Mouse (Mus musculus): Measurements from ENCODE around the gene Prodh2. TPM values are rescaled to one million over a fixed set of nuclear protein-coding genes. Genes with fewer than 3 reads are reported as not detected.
A peak's percentile ranks its signal among the peaks of the same experiment; 100 is the strongest.
"Not testable (repeated sequence)": the region's sequence is repeated elsewhere in the genome, so short reads cannot be mapped to it uniquely, and the experiment has no call there.

Prodh2 gene
- polyA plus RNA-seq, 1 experiment from 2014 or later, result not detected

DNA sequence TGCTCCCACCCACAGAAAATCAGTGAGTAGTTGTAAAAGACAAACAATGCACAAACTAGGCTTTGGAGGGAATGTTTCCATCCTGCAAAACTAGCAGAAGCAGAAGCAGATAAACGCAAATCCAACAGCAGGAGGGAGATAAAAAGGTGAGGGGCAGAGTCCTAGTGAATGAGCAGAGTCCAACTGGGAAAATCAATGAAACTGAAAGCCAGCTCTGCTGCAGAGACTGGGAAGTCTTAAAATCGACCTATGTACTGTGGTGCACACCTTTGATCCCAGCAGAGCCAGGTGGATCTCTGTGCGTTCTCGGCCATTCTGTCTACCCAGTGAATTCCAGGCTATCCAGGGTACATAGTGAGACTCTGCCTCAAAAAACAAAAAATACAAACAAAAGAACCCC is 18.4 kb upstream of the Prodh2 start:
- Histone ChIP-seq H3K4me2 (replicated peaks; ENCODE audit: low read depth, low read length) (no peak overlapping the region), H3K27ac (ENCODE audit: low read depth, low read length) (no peak overlapping the region), H3K9me3 (ENCODE audit: control insufficient read depth, low read length) (no peaks in the 10 kb centered on the region), H3K27me3 (ENCODE audit: control insufficient read depth, insufficient read depth, low read length) (no peaks in the 10 kb centered on the region), H3K4me1 (replicated peaks; ENCODE audit: control insufficient read depth, insufficient read depth, low read length) (no peaks in the 10 kb centered on the region), H3K36me3 (ENCODE audit: control insufficient read depth, insufficient read depth, low read length) (no peaks in the 10 kb centered on the region), H3K4me3 (ENCODE audit: low read depth, low read length) (no peak overlapping the region), H3K9ac (ENCODE audit: low read depth, low read length) (no peak overlapping the region)
- no peak for ATAC-seq (ENCODE audit: low FRiP score)
- WGBS, result 76% methylated on average over 4 of the region's 4 CpGs
- DNase-seq (ENCODE audit: low spot score), result no peak

DNA sequence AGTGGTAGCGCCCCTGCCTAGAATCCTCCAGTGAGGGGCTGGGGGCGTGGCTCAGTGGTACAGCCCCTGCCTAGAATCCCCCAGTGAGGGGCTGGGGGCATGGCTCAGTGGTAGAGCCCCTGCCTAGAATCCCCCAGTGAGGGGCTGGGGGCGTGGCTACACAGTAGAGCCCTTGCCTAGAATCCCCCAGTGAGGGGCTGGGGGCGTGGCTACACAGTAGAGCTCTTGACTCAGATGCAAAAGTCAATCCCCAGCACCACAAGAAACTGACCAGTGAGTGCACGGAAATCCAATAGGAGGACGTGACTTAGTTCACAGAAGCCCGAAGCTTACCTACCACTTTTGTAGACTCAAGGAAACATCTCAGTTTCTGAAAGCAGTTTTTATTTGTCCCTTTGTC is 17.3 kb upstream of the Prodh2 start:
- H3K4me3 ChIP-seq (ENCODE audit: low read depth, low read length); DNase-seq (ENCODE audit: low spot score); H3K4me1 ChIP-seq (replicated peaks; ENCODE audit: control insufficient read depth, insufficient read depth, low read length); H3K27ac ChIP-seq (ENCODE audit: low read depth, low read length); H3K36me3 ChIP-seq (ENCODE audit: control insufficient read depth, insufficient read depth, low read length); H3K9me3 ChIP-seq (ENCODE audit: control insufficient read depth, low read length); H3K4me2 ChIP-seq (replicated peaks; ENCODE audit: low read depth, low read length); H3K27me3 ChIP-seq (ENCODE audit: control insufficient read depth, insufficient read depth, low read length); ATAC-seq (ENCODE audit: low FRiP score); H3K9ac ChIP-seq (ENCODE audit: low read depth, low read length): not testable (repeated sequence)
- WGBS, result 77% methylated on average over 6 of the region's 7 CpGs

DNA sequence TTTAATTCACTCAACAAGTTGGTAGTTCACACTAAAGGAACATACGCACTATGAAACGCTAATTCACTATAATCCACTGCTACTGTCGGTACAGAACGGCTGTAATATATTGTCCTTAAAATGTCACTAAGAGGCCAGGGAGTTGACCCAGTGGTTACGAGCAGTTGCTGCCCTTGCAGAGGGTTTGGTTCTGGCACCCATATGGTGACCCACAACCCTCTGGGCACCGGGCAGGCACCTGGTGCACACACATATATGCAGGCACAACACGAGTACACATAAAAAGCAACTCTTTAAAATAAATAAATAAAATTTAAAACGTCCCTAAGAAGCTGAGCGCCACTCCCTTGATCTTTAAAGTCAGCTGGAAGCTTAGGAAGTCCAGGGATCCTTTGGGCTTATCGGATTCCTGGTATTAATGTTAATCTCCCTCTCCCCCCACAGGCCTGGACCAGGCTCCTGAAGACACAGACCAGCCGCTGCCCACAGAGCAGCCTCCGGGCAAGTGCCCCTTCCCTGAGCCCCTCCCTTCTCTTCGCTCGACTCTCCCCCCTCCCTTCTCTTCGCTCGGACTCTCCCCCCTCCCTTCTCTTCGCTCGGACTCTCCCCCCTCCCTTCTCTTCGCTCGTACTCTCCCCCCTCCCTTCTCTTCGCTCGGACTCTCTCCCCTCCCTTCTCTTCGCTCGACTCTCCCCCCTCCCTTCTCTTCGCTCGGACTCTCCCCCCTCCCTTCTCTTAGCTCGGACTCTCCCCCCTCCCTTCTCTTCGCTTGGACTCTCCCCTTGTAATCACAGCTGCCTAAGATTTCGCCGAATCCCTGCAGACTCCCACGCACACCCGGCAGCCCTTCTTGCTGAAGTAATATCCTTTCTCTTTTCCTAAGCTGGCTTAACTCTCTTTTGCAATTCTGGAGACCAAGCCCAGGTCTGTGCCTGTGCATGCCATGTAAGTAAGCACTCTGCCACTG is 15.7 kb upstream of the Prodh2 start:
- 14% methylated on average over 25 of the region's 32 CpGs for WGBS
- no peaks in the 10 kb centered on the region for H3K9me3 ChIP-seq (ENCODE audit: control insufficient read depth, low read length)
- H3K36me3 ChIP-seq (ENCODE audit: control insufficient read depth, insufficient read depth, low read length), result no peaks in the 10 kb centered on the region
- H3K9ac ChIP-seq (ENCODE audit: low read depth, low read length), result no peak overlapping the region
- no peaks in the 10 kb centered on the region for H3K4me1 ChIP-seq (replicated peaks; ENCODE audit: control insufficient read depth, insufficient read depth, low read length)
- peak overlapping the region; percentile 27 for H3K4me2 ChIP-seq (replicated peaks; ENCODE audit: low read depth, low read length)
- peak overlapping the region; percentile 16; the same call in 1 of the 2 replicates for H3K4me3 ChIP-seq (ENCODE audit: low read depth, low read length)
- DNase-seq (ENCODE audit: low spot score) (peak; percentile 51), ATAC-seq (ENCODE audit: low FRiP score) (peak; percentile 79)
- H3K27me3 ChIP-seq (ENCODE audit: control insufficient read depth, insufficient read depth, low read length), result no peaks in the 10 kb centered on the region
- no peak overlapping the region for H3K27ac ChIP-seq (ENCODE audit: low read depth, low read length)

DNA sequence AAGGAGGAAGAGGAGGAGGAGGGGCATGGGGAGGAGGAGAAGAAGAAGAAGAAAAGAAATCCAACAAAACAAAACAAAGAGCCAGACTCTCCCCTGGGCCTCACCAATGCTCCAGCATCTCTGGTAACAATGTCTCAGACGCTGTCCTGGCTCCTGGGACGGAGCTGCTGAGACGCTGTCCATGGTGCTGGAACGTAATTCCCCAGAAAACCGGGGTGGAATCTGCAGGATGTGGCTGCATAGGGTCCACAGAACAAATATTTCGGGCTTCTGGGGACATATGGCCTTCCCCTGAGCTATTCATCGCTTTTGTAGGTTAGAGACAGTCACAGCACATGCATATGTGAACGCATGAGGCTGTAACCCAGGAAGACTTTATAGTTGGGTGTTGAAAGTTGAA is 9.2 kb upstream of the Prodh2 start:
- ATAC-seq (ENCODE audit: low FRiP score), result no peak
- Histone ChIP-seq H3K9ac (ENCODE audit: low read depth, low read length) (no peak overlapping the region), H3K4me3 (ENCODE audit: low read depth, low read length) (no peak overlapping the region), H3K27me3 (ENCODE audit: control insufficient read depth, insufficient read depth, low read length) (no peaks in the 10 kb centered on the region), H3K36me3 (ENCODE audit: control insufficient read depth, insufficient read depth, low read length) (no peaks in the 10 kb centered on the region), H3K9me3 (ENCODE audit: control insufficient read depth, low read length) (no peaks in the 10 kb centered on the region), H3K27ac (ENCODE audit: low read depth, low read length) (no peak overlapping the region), H3K4me2 (replicated peaks; ENCODE audit: low read depth, low read length) (no peak overlapping the region), H3K4me1 (replicated peaks; ENCODE audit: control insufficient read depth, insufficient read depth, low read length) (no peaks in the 10 kb centered on the region)
- peak; percentile 71 for DNase-seq (ENCODE audit: low spot score)
- 17% methylated on average over 8 of the region's 8 CpGs for WGBS

DNA sequence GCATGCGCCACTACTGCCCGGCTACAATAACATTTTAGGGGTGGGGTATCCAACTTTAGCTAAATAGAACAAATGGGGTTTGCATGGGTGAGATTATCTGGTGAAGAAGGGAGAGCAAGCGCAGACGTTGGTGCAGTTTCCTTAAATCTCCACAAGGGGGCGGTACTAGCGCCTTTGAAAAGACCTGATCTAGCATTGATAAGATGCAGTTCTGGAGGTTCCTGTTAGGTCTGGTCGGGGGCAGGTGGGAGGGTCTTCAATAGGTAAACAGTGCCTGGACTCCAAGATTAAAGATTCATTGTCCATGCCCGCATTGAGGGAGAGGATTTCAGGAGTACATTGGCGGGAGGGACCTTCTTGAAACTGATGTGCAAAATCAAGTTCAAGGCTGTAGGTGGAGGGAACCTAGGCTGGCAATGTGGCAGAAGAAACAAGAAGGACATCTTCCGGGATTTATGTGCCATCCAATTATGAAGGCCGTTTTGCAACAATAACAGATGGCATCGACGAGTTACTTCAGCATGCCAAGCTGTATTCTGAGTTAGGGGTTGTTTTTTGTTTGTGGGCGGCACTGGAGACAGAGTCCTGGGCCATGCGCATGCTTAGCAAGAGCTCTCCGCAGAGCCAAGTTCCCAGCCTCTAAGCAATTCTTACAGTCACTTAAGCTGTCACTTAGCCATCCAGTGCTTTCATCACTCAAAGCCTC is 3.0 kb upstream of the Prodh2 start:
- no peak overlapping the region for H3K27ac ChIP-seq (ENCODE audit: low read depth, low read length)
- no peaks in the 10 kb centered on the region for H3K27me3 ChIP-seq (ENCODE audit: control insufficient read depth, insufficient read depth, low read length)
- H3K36me3 ChIP-seq (ENCODE audit: control insufficient read depth, insufficient read depth, low read length), result no peaks in the 10 kb centered on the region
- H3K4me1 ChIP-seq (replicated peaks; ENCODE audit: control insufficient read depth, insufficient read depth, low read length), result no peaks in the 10 kb centered on the region
- DNase-seq (ENCODE audit: low spot score) (peak; percentile 75), ATAC-seq (ENCODE audit: low FRiP score) (no peak)
- no peak overlapping the region for H3K4me3 ChIP-seq (ENCODE audit: low read depth, low read length)
- H3K9me3 ChIP-seq (ENCODE audit: control insufficient read depth, low read length), result no peaks in the 10 kb centered on the region
- no peak overlapping the region for H3K9ac ChIP-seq (ENCODE audit: low read depth, low read length)
- H3K4me2 ChIP-seq (replicated peaks; ENCODE audit: low read depth, low read length), result no peak overlapping the region
- 33% methylated on average over 16 of the region's 16 CpGs for WGBS

DNA sequence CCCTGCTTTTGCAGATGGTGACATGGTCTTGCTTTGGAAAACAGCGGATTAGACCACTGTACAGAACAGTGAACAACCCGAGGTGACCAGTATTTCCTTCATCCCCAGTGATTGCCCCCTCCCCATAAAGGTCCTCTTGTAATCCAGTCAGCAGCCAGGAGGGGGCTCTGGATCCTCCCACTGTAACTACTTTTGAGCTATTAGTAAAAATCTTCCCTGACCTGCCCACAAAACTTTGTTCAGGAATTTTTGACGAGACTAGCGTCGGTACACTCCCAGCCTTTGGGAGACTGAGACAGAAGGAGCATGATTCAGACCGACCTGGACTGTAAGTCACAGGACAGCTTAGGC is 2.5 kb upstream of the Prodh2 start:
- 17% methylated on average over 6 of the region's 6 CpGs for WGBS
- H3K27me3 ChIP-seq (ENCODE audit: control insufficient read depth, insufficient read depth, low read length), result no peaks in the 10 kb centered on the region
- no peaks in the 10 kb centered on the region for H3K36me3 ChIP-seq (ENCODE audit: control insufficient read depth, insufficient read depth, low read length)
- ATAC-seq (ENCODE audit: low FRiP score), result no peak
- no peaks in the 10 kb centered on the region for H3K9me3 ChIP-seq (ENCODE audit: control insufficient read depth, low read length)
- no peak overlapping the region for H3K27ac ChIP-seq (ENCODE audit: low read depth, low read length)
- H3K4me1 ChIP-seq (replicated peaks; ENCODE audit: control insufficient read depth, insufficient read depth, low read length), result no peaks in the 10 kb centered on the region
- H3K4me3 ChIP-seq (ENCODE audit: low read depth, low read length), result no peak overlapping the region
- no peak overlapping the region for H3K9ac ChIP-seq (ENCODE audit: low read depth, low read length)
- H3K4me2 ChIP-seq (replicated peaks; ENCODE audit: low read depth, low read length), result no peak overlapping the region
- DNase-seq (ENCODE audit: low spot score), result peak; percentile 37

DNA sequence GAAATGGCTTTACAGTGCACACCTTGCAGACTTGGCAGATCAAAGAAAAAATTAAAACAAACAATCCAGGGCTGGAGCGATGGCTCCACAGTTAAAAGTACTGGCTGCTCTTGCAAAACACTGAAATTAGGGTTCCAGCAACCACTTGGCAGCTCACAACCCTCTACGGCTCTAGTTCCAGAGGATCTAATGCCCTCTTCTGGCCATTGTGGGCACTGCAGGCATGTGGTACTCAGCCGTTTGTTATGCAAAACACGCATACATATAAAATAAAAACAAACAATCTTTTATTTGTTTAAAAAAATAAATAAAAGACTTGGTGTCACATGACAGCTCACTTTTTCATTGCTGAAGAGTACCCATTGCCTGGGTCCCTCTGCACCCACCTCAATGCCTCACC is 657 bp upstream of the Prodh2 start:
- no peak overlapping the region for H3K4me3 ChIP-seq (ENCODE audit: low read depth, low read length)
- DNase-seq (ENCODE audit: low spot score) (peak; percentile 87), ATAC-seq (ENCODE audit: low FRiP score) (no peak)
- H3K4me1 ChIP-seq (replicated peaks; ENCODE audit: control insufficient read depth, insufficient read depth, low read length), result no peaks in the 10 kb centered on the region
- no peaks in the 10 kb centered on the region for H3K9me3 ChIP-seq (ENCODE audit: control insufficient read depth, low read length)
- H3K27ac ChIP-seq (ENCODE audit: low read depth, low read length), result no peak overlapping the region
- H3K4me2 ChIP-seq (replicated peaks; ENCODE audit: low read depth, low read length), result no peak overlapping the region
- no peaks in the 10 kb centered on the region for H3K36me3 ChIP-seq (ENCODE audit: control insufficient read depth, insufficient read depth, low read length)
- no peak overlapping the region for H3K9ac ChIP-seq (ENCODE audit: low read depth, low read length)
- 27% methylated on average over 4 of the region's 4 CpGs for WGBS
- no peaks in the 10 kb centered on the region for H3K27me3 ChIP-seq (ENCODE audit: control insufficient read depth, insufficient read depth, low read length)

DNA sequence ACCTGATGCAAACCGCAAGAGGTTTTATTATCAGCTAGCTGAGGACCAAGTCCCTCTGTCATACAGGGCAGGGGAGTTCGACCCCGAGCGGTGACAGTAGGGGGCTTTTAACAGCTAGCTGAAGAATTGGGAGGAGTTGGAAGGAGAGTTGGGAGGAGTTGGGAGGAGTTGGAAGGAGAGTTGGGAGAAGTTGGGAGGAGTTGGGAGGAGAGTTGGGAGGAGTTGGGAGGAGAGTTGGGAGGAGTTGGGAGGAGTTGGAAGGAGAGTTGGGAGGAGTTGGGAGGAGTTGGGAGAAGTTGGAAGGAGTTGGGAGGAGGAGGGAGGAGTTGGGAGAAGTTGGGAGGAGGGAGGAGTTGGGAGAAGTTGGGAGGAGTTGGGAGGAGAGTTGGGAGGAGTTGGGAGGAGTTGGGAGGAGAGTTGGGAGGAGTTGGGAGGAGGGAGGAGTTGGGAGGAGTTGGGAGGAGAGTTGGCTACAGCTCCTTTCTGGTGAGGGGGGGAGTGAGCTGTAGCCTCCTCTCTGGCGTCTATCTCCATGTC is 2.2 kb downstream of the Prodh2 start:
- H3K4me1 ChIP-seq (replicated peaks; ENCODE audit: control insufficient read depth, insufficient read depth, low read length); H3K27me3 ChIP-seq (ENCODE audit: control insufficient read depth, insufficient read depth, low read length); H3K27ac ChIP-seq (ENCODE audit: low read depth, low read length); H3K4me2 ChIP-seq (replicated peaks; ENCODE audit: low read depth, low read length); H3K9me3 ChIP-seq (ENCODE audit: control insufficient read depth, low read length); H3K4me3 ChIP-seq (ENCODE audit: low read depth, low read length); H3K36me3 ChIP-seq (ENCODE audit: control insufficient read depth, insufficient read depth, low read length); ATAC-seq (ENCODE audit: low FRiP score); DNase-seq (ENCODE audit: low spot score); H3K9ac ChIP-seq (ENCODE audit: low read depth, low read length): not testable (repeated sequence)
- WGBS, result 63% methylated on average over 5 of the region's 5 CpGs

All from hindbrain, embryonic 11.5 days (tissue).